Mouse (Mus musculus) midbrain, embryonic 11.5 days (tissue): Measurements from ENCODE around the gene Tpi1. TPM values are rescaled to one million over a fixed set of nuclear protein-coding genes. Genes with fewer than 3 reads are reported as not detected.
"Not testable (repeated sequence)": the region's sequence is repeated elsewhere in the genome, so short reads cannot be mapped to it uniquely, and the experiment has no call there.

ENCODE experiments used
- ATAC-seq: fragments of 200-750 bp; cut with Nextera tagmentation; 2 replicates; pipeline ENCODE4 v1.8.0; 2017; ENCODE audit warnings: moderate TSS enrichment, moderate library complexity; ENCODE audit not compliant: low FRiP score
- DNase-seq: peaks from one replicate; pipeline ENCODE4 v3.0.0; 2015; ENCODE audit warnings: low spot score; ENCODE audit errors: missing footprints
- H3K27ac ChIP-seq: fragments of 300-500 bp; sonication (generic); 2 replicates; pipeline ENCODE4 v1.5.1; 2014; ENCODE audit warnings: low read depth, low read length
- H3K27me3 ChIP-seq: fragments of 300-500 bp; sonication (generic); 2 replicates; pipeline ENCODE4 v1.6.1; 2014; ENCODE audit warnings: mild to moderate bottlenecking, low read length, moderate library complexity, mixed read lengths; ENCODE audit not compliant: control insufficient read depth, insufficient read depth
- H3K36me3 ChIP-seq: fragments of 300-500 bp; sonication (generic); 2 replicates; pipeline ENCODE4 v1.6.1; 2014; ENCODE audit warnings: mild to moderate bottlenecking, low read length, moderate library complexity, mixed read lengths; ENCODE audit not compliant: control insufficient read depth, insufficient read depth
- H3K4me1 ChIP-seq: fragments of 300-500 bp; sonication (generic); 2 replicates; pipeline ENCODE4 v1.6.1; 2014; ENCODE audit warnings: low read length; ENCODE audit not compliant: control insufficient read depth, insufficient read depth
- H3K4me2 ChIP-seq: fragments of 300-500 bp; sonication (generic); 2 replicates; pipeline ENCODE4 v1.6.1; 2014; ENCODE audit warnings: mild to moderate bottlenecking, moderate library complexity
- H3K4me3 ChIP-seq: fragments of 300-500 bp; sonication (generic); 2 replicates; pipeline ENCODE4 v1.5.1; 2014; ENCODE audit warnings: low read depth, low read length
- H3K9ac ChIP-seq: fragments of 300-500 bp; sonication (generic); 2 replicates; pipeline ENCODE4 v1.6.1; 2014; ENCODE audit warnings: low read length
- H3K9me3 ChIP-seq: fragments of 300-500 bp; sonication (generic); 2 replicates; pipeline ENCODE4 v1.6.1; 2016; ENCODE audit warnings: low read length; ENCODE audit not compliant: control insufficient read depth
- WGBS: fragments of 180-500 bp; shearing (Covaris S2); extraction: QIAGEN DNeasy Blood & Tissue Kit; methylation state at CpG from one replicate; pipeline ENCODE4 v1.1.7; 2014; 5-methylcytosine and 5-hydroxymethylcytosine counted together
- polyA plus RNA-seq: library from polyadenylated mRNA; unstranded; fragments of >200 nt; fragmentation: Nextera tagmentation; extraction: Ambion mirVana; gene quantifications from 2 replicates; pipeline ENCODE4 v1.2.1, GENCODE M21; 2014

The Tpi1 gene
- polyA plus RNA-seq, 1 experiment from 2014 or later: 639 TPM

GRCm38 (mm10) chr6:124812848-124813247, 1.2 kb downstream of the Tpi1 start:
- peak overlapping the region; percentile 1 for H3K27ac ChIP-seq
- peak overlapping the region; percentile 76 for H3K4me3 ChIP-seq
- H3K4me2 ChIP-seq: peak overlapping the region; percentile 84
- peaks cover 30% of the 10 kb centered on the region for H3K4me1 ChIP-seq
- ATAC-seq (no peak), DNase-seq (peak; percentile 86)
- no peaks in the 10 kb centered on the region for H3K9me3 ChIP-seq
- WGBS: 22% methylated on average over 9 of the region's 9 CpGs
- peaks cover 23% of the 10 kb centered on the region for H3K36me3 ChIP-seq
- H3K9ac ChIP-seq: peak overlapping the region; percentile 84
- no peaks in the 10 kb centered on the region for H3K27me3 ChIP-seq

DNA sequence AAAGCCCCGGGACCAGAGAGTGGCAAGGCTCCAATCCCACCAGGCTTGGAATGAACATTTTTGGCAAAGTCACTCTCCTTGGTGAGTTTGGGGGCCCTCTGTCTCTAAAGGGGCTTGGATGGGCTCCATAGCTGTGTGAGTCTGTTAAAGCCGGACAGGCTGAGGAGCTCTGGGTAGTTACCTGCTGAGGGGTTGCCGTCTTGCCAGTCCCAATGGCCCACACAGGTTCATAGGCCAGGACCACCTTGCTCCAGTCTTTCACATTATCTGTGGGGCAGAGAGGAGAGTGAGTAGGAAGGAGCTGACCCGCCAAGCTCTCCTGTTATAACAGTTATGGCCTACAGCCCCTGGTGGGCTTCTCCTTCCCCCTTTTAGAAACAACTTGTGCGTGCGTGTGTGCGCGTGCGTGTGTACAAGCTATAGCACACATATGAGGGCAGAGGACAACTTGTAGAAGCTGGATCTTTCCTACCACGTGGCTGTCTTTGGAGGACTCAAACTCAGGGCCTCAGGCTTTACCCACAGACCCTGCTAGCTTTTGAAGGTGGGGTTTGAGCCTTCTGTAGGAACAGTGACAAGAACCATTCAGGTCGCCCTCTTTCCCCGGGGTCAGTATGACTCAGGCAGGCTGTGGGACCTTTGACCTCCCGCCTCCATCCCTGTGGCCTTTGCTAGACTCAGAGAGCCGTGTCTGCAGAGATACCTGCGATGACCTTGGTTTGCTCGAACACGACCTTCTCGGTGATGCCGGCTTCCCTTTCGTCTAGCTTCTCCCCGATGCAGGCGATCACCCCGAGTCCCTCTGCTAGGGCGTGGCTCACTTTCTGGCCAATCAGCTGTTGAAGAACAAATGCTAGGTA, 2.2 kb downstream of the Tpi1 start:
- Histone ChIP-seq H3K4me1 (peaks cover 30% of the 10 kb centered on the region), H3K4me2 (peak overlapping the region; percentile 84), H3K27ac (no peak overlapping the region), H3K36me3 (peaks cover 16% of the 10 kb centered on the region), H3K4me3 (peak overlapping the region; percentile 76), H3K27me3 (no peaks in the 10 kb centered on the region), H3K9ac (peak overlapping the region; percentile 84), H3K9me3 (no peaks in the 10 kb centered on the region)
- DNase-seq: peak; percentile 75
- WGBS: 85% methylated on average over 24 of the region's 24 CpGs
- no peak for ATAC-seq

DNA sequence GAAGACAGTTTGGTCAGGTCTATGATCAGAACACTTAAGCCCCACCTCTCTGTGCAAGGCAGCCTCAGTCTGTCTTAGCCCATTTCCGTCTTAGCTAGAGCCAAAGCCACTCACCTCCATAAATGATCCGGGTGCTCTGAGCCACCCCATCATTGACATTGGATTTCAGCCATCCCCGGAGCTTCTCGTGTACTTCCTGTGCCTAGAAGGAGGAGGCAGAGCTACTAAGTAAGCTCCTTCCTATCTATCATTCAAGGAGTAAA, 2.8 kb downstream of the Tpi1 start:
- H3K4me1 ChIP-seq: peaks cover 30% of the 10 kb centered on the region
- WGBS: 87% methylated on average over 4 of the region's 4 CpGs

GRCm38 (mm10) chr6:124810566-124811402, 3.3 kb downstream of the Tpi1 start:
- DNase-seq: peak; percentile 81
- H3K4me3 ChIP-seq, H3K4me2 ChIP-seq, H3K9ac ChIP-seq, ATAC-seq, H3K27ac ChIP-seq, H3K27me3 ChIP-seq, H3K9me3 ChIP-seq: not testable (repeated sequence)
- H3K36me3 ChIP-seq: peaks cover 11% of the 10 kb centered on the region
- 83% methylated on average over 9 of the region's 11 CpGs for WGBS
- H3K4me1 ChIP-seq: peaks cover 30% of the 10 kb centered on the region

More for the DNA sequence above, 2.8 kb downstream of the Tpi1 start:
- Histone ChIP-seq H3K27ac (no peak overlapping the region), H3K4me3 (no peak overlapping the region), H3K9ac (no peak overlapping the region), H3K36me3 (peaks cover 11% of the 10 kb centered on the region), H3K4me2 (no peak overlapping the region), H3K9me3 (no peaks in the 10 kb centered on the region), H3K27me3 (no peaks in the 10 kb centered on the region)
- DNase-seq (peak; percentile 80), ATAC-seq (no peak)

GRCm38 (mm10) chr6:124809775-124810538, 4.1 kb downstream of the Tpi1 start:
- Histone ChIP-seq H3K4me3 (peak overlapping the region; percentile 54), H3K4me2 (peak overlapping the region; percentile 95), H3K36me3 (peaks cover 9% of the 10 kb centered on the region), H3K4me1 (peaks cover 33% of the 10 kb centered on the region), H3K9ac (peak overlapping the region; percentile 69), H3K27ac (no peak overlapping the region), H3K27me3 (no peaks in the 10 kb centered on the region), H3K9me3 (no peaks in the 10 kb centered on the region)
- ATAC-seq: no peak; the same call in 1 of the 2 replicates
- DNase-seq: no peak
- 51% methylated on average over 14 of the region's 14 CpGs for WGBS

DNA sequence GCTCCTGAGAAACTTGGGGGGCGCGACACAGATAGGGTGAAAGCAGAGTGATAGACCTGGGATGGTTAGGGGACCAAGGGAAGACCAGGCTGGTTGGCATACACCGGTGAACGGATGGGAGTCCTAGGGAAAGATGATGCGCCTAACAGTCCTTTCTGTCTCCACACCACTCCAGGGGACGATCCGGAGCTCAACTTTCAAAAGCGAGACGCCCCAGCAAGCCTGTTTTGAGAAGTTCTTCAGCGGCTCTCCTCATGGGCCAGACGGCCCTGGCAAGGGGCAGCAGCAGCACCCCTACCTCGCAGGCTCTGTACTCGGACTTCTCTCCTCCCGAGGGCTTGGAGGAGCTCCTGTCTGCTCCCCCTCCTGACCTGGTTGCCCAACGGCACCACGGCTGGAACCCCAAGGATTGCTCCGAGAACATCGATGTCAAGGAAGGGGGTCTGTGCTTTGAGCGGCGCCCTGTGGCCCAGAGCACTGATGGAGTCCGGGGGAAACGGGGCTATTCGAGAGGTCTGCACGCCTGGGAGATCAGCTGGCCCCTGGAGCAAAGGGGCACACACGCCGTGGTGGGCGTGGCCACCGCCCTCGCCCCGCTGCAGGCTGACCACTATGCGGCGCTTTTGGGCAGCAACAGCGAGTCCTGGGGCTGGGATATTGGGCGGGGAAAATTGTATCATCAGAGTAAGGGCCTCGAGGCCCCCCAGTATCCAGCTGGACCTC, 4.9 kb downstream of the Tpi1 start:
- peak; percentile 33 for ATAC-seq
- 0% methylated on average over 35 of the region's 35 CpGs for WGBS
- peak; percentile 99 for DNase-seq
- Histone ChIP-seq H3K27ac (peak overlapping the region; percentile 73), H3K9me3 (no peaks in the 10 kb centered on the region), H3K9ac (peak overlapping the region; percentile 69), H3K4me2 (peak overlapping the region; percentile 95), H3K4me1 (peaks cover 30% of the 10 kb centered on the region), H3K27me3 (no peaks in the 10 kb centered on the region), H3K4me3 (peak overlapping the region; percentile 54), H3K36me3 (peaks cover 9% of the 10 kb centered on the region)

GRCm38 (mm10) chr6:124808358-124809012, 5.6 kb downstream of the Tpi1 start, which contains the start of gene Spsb2:
Spsb2 (plus strand) TSS chr6:124808661.
- DNase-seq (peak; percentile 96), ATAC-seq (peak; percentile 61)
- H3K27ac ChIP-seq: peak within 1 kb of the TSS; percentile 73
- H3K9ac ChIP-seq: peak within 1 kb of the TSS; percentile 69
- 3% methylated on average over 29 of the region's 29 CpGs for WGBS
- H3K4me3 ChIP-seq: peak within 1 kb of the TSS; percentile 54
- H3K9me3 ChIP-seq: no peaks in the 10 kb centered on the region
- no peaks in the 10 kb centered on the region for H3K27me3 ChIP-seq
- peaks cover 9% of the 10 kb centered on the region for H3K36me3 ChIP-seq
- peak within 1 kb of the TSS; percentile 95 for H3K4me2 ChIP-seq
- H3K4me1 ChIP-seq: peaks cover 30% of the 10 kb centered on the region

DNA sequence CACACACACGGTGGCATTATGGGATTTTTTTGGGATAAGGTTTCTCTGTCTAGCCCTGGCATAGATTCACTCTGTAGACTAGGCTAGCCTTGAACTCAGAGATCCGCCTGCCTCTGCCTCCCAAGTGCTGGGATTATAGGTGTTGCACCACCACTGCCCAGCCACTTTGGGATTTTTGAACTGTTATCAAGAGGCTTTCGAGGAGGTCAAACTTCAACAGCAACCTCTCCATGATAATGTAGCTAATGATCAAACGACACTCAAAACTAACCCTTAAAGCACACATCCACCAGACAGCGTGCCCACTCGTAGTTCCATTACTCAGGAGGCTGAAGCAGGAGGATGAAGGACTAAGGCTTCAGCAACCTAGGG, 6.1 kb downstream of the Tpi1 start:
- Histone ChIP-seq H3K9ac (no peak overlapping the region), H3K36me3 (peaks cover 9% of the 10 kb centered on the region), H3K4me2 (peak overlapping the region; percentile 95), H3K27ac (no peak overlapping the region), H3K4me1 (peaks cover 29% of the 10 kb centered on the region), H3K4me3 (peak overlapping the region; percentile 54; the same call in 1 of the 2 replicates), H3K27me3 (no peaks in the 10 kb centered on the region), H3K9me3 (no peaks in the 10 kb centered on the region)
- 90% methylated on average over 6 of the region's 6 CpGs for WGBS
- DNase-seq (no peak), ATAC-seq (no peak)
